Mouse (Mus musculus): Measurements from ENCODE around the gene Zbtb44. TPM values are rescaled to one million over a fixed set of nuclear protein-coding genes. Genes with fewer than 3 reads are reported as not detected.

The Zbtb44 gene
- total RNA-seq (2021), result 10 to 100 TPM; 64.8 to 71.7 TPM
- long read RNA-seq, experiment 1, full-length matches to known transcripts, result 15 of 26 reads
- long read RNA-seq, experiment 1, partial matches to known transcripts, result 1 of 26 reads
- long read RNA-seq, experiment 1, other reads (novel, unspliced or antisense), result 10 of 26 reads
- long read RNA-seq, experiment 2, full-length matches to known transcripts, result 10 of 27 reads
- long read RNA-seq, experiment 2, partial matches to known transcripts, result 4 of 27 reads
- long read RNA-seq, experiment 2, other reads (novel, unspliced or antisense), result 13 of 27 reads

DNA sequence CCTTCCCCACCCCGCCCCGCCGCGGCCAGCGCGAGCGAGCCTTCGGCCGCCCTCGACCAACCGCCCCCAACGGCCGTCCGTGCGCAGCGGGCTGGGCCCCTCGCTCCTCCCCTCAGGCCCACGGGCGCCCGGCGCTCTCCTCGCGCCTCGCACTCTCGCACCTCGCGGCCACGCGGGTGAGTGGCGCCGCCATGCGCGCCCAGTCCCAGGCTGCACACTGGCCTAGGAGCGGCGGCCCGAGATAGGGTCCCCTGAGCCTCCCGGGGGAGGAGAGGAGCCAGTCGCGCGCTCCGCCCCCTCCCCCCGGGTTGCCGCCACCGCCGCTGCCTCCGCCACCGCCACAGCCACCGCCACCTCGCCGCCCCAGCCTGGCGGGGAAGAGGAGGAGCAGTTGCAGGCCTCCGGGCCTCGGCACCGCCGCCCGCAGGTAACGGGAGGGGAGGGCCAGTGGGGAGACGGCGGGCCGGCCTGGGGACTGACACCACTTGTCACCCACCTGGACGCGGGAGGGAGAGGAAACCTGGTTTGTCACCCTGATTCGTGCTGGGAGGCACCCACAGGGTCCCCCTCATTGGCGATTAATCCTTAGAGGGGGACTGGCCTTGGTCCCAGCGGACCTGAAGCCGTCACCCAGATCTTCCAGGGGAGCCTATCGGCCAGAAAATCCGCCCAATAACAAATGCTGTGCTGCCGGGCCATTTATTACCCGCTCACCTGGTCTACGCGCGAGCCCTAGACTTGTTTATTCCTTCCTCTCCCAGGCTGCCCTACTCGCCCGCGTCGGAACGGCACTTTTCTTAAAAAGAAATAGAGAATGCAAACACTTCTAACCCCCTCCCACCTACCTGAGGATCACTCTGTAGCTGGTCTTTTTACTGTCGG lies at the start of gene Zbtb44:
Zbtb44 (plus strand) TSS at position 113 of the 882 bp plus-strand sequence.
- Histone ChIP-seq H3K27ac (peak within 1 kb of the TSS; percentile 99), H3K4me3 (peak within 1 kb of the TSS; percentile 84)
- no peak for TF ChIP-seq CTCF (IDR thresholded peaks at IDR 0.05)
- no peak for DNase-seq
- intact Hi-C loops (cut with DNase I), result no loop called here

DNA sequence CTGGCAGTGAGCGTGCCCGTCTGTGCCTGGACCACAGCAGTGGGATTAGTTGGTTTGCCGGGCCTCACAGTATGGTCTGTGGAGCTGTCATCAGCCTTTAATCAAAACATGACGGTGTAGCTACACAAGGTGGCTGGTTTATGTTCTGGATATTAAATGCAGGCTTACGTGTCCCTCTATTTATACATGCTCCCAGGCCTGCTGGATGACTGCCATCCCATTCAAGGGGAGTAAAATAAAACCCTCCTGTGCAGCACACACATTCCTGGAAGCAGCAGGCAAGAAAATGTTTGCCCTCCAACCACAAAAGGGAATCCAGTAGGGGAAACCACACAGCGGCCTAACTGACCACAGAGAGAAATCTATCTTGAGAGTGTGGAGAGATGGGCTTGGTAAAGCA lies 44.7 kb upstream of the Zbtb44 start:
- intact Hi-C loops (cut with DNase I), result no loop called here
- Histone ChIP-seq H3K4me3 (no peak overlapping the region), H3K27ac (peak overlapping the region; percentile 63)
- no peak for TF ChIP-seq CTCF (IDR thresholded peaks at IDR 0.05)
- DNase-seq, result peak; percentile 50

DNA sequence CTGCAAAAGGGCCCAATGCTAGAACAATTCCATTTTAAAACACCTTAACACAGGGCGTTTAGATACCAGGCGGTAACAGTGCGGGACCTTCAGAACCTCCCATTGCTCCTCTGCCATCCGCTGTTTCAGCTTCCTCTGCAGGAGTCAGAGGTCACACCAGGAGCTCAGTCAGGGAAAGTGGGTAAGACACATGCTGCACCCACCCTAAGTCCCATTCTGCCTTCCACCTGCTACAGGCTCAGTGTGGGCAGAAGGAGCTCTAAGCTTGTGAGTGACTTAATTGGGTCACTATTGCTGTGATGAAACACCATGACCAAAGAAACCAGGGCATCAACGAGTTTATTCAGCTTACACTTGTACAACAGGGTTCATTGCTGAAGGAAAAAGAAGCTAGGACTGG lies 37.3 kb upstream of the Zbtb44 start:
- TF ChIP-seq CTCF (IDR thresholded peaks at IDR 0.05), result no peak
- Histone ChIP-seq H3K4me3 (no peak overlapping the region), H3K27ac (no peak overlapping the region)
- intact Hi-C loops (cut with DNase I), result no loop called here
- DNase-seq, result no peak

DNA sequence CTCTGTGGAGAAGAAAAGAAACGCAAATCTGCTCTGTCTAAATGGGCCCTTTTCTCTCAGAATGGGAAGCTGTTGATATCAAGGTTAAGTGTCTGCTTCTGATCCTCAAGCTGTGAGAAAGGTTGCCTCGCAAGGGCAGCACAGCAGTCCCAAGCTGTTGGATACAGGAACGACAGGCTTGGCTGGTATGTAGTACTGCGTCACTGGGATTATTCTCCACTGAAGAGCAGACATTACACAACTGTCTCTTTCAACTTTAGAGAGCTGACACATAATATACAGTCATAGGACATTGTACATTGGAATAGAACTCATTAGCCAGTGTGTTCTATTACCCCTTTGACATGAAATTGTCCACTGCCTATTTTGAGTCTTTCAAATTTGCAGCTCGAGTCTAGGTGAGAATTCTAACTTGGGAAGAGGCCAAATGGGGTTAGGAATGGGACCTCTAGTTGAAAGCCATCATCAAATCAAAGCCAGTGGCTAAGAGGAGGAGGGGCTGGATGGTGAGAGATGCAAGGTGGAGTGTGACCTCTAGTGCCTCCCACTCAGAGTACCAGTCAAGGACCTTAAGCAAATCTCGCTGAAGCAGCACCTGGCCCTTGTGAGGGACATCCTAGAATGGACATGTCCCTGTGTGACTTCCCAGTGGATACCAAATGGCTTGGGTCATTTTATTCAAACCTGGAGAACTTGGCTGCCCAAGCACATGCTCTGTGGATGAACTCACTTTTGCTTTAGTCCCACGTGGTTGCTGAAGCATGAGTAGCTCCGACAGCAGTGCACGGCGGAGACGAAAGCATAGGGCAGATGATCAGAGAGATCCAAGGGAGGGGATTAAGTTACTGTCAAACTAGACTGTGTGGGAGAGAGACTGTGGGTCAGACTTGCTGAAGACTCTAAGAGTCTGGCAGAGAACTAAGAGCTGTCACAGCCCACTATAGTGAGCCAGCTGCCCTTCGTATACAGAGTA lies 33.6 kb upstream of the Zbtb44 start:
- 0 out of 2 replicates have a peak overlapping the region, but pooled peaks have one; percentile 9 for H3K4me3 ChIP-seq
- peak; percentile 57 for DNase-seq
- intact Hi-C loops (cut with DNase I), result loop anchor here (5.0 kb wide), 1 partner anchor 40 kb away; no protein-coding TSS in a partner anchor
- H3K27ac ChIP-seq, result peak overlapping the region; percentile 74
- TF ChIP-seq CTCF (IDR thresholded peaks at IDR 0.05), result no peak

DNA sequence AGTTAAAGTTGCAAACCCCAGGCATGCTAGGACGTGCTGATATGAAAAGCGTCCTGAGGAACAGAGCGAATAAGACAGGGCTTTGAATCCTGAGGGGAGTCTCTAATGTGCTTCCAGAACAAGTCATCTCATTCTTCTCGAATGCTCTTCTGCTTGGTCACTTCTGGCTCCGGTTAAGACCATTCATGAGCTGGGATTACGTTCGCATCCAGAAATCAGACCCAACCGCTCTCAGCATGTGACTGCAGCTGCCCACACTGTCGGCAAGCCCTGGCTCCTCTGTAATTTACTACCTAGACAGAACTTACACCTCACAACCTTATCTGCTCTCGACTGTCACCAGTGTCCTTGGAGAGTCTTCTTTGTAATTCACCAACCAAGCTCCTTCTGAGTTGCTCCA lies 29.8 kb upstream of the Zbtb44 start:
- no peak for TF ChIP-seq CTCF (IDR thresholded peaks at IDR 0.05)
- H3K27ac ChIP-seq, result peak overlapping the region; percentile 48
- peak; percentile 61 for DNase-seq
- intact Hi-C loops (cut with DNase I), result no loop called here
- H3K4me3 ChIP-seq, result no peak overlapping the region

DNA sequence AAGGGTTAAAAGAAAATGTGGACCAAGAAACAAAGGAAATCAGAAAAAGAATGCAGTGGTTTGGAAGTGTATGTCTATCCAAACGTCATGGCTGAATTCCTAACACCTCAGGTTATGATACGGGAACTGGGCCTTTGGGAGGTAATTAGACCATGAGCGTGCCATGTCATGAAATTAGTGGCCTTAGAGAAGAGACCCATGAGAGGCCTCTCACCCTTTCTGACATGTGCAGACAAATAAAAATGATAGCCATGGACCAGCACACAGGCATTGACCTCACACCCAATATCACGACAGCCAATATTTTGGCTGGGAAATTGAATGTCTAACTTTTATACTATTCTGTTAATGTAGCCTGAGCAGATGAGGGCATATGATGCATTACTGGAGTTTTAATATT lies 27.9 kb upstream of the Zbtb44 start:
- no peak for TF ChIP-seq CTCF (IDR thresholded peaks at IDR 0.05)
- Histone ChIP-seq H3K27ac (no peak overlapping the region), H3K4me3 (no peak overlapping the region)
- DNase-seq, result no peak
- intact Hi-C loops (cut with DNase I), result loop anchor here (2.0 kb wide), 1 partner anchor 26 kb away; no protein-coding TSS in a partner anchor

DNA sequence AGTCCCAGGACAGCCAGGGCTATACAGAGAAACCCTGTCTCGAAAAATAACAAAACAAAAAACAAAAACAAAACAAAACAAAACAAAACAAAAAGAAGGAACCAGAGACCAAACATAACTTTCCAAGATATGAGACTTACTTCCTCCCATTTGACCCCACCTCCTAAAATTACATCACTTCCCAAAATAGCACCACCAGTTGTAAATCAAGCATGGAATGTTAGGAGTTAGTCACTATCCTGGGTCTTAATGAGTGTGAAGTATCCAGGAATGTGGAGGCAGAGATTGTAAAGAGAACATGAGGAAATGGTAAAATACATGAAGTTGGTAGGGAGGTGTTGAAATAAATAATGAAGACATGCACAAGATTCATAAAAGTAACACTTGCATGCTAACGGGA lies 21.1 kb upstream of the Zbtb44 start:
- intact Hi-C loops (cut with DNase I), result no loop called here
- TF ChIP-seq CTCF (IDR thresholded peaks at IDR 0.05), result no peak
- no peak overlapping the region for H3K27ac ChIP-seq
- H3K4me3 ChIP-seq, result no peak overlapping the region
- no peak for DNase-seq

DNA sequence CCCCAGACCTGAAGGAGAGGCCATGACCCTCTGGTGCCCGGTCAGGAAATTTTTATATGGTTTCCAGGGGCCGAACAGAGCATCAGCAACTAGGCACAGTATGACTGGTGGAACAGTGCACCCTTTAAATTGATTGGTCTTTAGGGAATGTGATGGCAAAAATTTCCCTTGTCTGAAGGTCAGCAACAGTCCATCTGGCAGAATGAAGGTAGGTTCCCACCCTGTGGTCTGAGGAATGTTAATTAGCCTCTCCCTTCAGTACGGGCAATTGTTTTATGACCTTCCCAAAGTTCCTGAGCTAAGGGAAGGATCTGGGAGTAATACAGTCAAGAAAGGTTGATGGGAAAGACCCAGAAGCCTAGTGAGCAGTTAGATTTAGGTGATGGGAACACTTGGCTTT lies 20.4 kb upstream of the Zbtb44 start:
- DNase-seq, result no peak
- intact Hi-C loops (cut with DNase I), result no loop called here
- Histone ChIP-seq H3K4me3 (no peak overlapping the region), H3K27ac (no peak overlapping the region)
- no peak for TF ChIP-seq CTCF (IDR thresholded peaks at IDR 0.05)

DNA sequence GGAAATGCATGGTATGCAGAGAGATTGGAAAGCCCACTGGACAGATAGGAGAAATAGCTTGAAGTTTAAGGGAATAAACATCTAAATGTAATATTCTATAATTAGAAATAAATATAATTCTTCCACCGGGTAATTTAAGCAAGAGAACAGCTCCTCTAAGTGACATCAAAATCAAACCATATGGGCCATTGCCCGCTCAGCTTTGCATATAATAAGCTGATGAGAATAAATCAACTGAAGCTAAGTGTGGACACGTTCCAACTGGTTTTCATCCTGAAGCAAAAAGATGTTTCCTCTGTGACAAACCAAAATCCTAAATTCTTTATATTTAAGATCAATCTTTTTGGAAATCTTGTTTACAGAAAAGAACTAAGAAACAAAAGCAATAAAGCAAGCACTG lies 19.7 kb upstream of the Zbtb44 start:
- no peak for TF ChIP-seq CTCF (IDR thresholded peaks at IDR 0.05)
- no peak overlapping the region for H3K27ac ChIP-seq
- no peak for DNase-seq
- no peak overlapping the region for H3K4me3 ChIP-seq
- intact Hi-C loops (cut with DNase I), result no loop called here

DNA sequence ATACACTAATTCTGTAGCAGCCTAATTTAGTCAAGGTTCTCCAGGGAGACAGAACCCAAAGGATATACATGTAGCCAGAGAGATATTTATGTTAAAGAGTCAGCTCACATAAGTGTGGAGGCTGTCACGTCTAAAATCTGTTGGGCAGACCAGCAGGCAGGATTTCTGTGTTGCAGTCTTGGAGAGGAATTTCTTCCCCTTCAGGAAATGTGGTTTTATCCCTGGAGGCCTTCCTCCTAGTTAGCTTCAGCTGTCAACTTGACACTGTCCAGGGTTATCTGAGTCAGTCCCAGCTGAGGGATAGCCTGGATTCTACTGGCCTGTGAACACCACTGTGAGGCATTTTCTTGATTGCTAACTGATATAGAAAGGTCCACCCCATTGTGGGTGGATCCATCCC lies 18.9 kb upstream of the Zbtb44 start:
- no peak for TF ChIP-seq CTCF (IDR thresholded peaks at IDR 0.05)
- no peak for DNase-seq
- intact Hi-C loops (cut with DNase I), result no loop called here
- Histone ChIP-seq H3K4me3 (no peak overlapping the region), H3K27ac (no peak overlapping the region)

DNA sequence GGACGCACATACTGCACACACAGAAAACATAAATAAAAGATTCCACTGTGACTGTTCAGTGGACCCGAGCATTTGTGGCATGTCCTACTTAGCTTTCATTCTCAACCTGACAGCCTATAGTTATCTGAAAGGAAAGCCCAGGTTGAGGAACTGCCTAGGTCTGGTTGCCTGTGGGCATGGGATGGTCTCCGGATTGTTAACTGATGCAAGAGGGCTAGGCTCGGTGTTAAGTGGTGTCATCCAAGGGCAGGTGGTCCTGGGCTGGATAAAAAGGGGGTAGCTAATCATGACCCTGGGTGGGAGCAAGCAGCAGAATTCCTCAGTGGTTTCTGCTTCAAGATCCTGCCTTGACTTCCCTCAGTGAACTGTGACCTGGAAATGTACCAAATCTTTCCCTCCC lies 17.8 kb upstream of the Zbtb44 start:
- intact Hi-C loops (cut with DNase I), result no loop called here
- no peak overlapping the region for H3K4me3 ChIP-seq
- no peak for DNase-seq
- no peak for TF ChIP-seq CTCF (IDR thresholded peaks at IDR 0.05)
- no peak overlapping the region for H3K27ac ChIP-seq

DNA sequence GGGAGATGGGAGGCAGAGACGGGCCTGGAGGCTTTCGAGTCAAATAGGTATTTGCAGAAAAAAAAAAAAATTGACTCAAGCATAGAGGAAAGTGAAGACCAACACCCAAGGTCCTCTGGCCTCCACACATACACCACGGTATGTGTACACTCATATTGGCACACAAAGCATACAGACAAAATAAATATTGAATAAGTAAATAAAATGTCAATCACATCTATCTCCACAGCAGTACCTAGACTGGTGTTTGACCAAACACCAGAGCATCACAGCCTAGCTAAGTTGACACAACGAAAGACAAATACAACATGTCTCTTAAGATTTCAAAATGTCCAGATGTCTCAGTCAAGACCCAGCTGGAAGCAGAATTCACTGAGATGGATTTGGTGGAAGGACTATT lies 17.0 kb upstream of the Zbtb44 start:
- Histone ChIP-seq H3K4me3 (no peak overlapping the region), H3K27ac (no peak overlapping the region)
- intact Hi-C loops (cut with DNase I), result no loop called here
- no peak for DNase-seq
- no peak for TF ChIP-seq CTCF (IDR thresholded peaks at IDR 0.05)

Data from gastrocnemius, adult 2 months (tissue).